Mouse (Mus musculus) brain, adult 2 months (tissue): Measurements from ENCODE around the gene Nagk.
"Not testable (repeated sequence)": the region's sequence is repeated elsewhere in the genome, so short reads cannot be mapped to it uniquely, and the experiment has no call there.

Experiments used
- DNase-seq: peaks from one replicate; pipeline ENCODE4 v3.0.0; 2011; ENCODE audit warnings: low read depth, low spot score

Gene Nagk

DNA sequence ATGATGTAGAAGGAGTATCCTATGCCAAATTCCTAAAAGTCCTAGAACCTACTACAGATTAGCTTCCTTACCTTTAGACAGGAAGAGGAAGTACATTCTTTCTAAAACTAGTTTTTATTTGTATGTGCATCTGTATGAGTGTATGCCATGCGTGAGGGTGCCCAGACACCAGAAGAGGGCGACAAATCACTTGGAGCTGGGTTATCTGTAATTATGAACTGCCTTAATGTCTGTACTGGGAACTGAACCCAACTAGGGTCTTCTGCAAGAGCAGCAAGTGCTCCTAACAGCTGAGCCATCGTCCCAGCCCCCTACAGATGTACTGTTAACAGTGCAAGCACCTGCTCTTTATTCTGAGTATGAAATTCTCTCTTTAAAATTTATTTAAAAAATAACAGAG lies 21.0 kb downstream of the Nagk start:
- no peak for DNase-seq

DNA sequence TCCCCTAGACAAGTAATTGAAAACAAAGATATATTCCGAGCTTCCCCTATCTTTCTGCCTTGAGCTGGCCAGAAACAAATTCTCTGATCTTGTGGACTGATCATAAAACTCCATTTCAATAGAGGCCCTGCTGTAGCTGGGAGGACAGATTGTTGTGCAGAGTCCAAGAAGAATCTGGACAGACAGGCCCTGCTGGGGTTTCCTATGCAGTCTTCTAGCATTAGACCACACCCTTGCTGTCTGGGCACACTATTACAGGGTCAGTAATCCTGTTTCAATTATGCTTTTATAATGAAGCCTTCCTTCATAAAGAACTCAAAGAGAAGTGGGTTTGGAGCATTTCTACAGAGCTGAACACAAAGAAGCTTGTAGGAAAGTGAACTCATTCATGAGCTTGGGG lies 24.2 kb downstream of the Nagk start:
- no peak for DNase-seq

DNA sequence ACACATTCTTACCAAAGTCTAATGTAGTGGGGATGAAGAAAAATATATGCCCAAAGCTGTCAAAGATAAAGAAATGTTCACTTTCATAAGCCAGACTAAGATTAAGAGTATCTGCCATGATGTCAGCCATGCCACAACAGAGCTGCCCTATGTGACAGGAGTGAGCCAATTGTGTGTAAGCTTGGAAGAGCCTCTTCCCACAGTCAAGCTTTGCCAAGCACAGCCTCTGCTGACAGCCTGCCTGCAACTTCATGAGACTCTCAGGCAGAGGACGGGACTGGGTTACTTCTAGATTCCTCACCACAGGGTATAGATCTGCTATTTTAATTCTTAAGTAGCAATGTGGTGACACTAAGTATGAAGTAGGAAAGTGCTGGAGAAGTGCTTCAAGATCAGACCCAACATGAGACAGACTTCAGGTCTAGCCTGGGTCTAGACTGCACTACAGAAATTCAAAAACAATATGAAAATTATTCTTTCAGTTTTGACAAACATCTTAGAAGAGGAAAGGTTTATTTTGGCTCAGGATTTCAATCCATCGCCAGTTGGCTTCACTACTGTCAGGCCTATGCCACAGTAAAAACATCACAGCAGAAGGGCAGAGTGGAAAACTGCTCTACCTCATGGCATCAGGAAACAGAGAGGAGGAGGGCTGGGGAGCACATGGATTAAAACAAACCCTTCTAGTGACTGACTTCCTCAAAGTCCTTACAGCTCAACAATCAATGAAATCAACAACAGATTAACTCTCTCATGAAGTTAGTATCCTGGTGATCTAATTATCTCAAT lies 26.1 kb downstream of the Nagk start:
- DNase-seq = peak; percentile 36

- DNase-seq = no peak
Measured at GRCm38 (mm10) chr6:83821856-83822255, 27.1 kb downstream of the Nagk start.

GRCm38 (mm10) chr6:83830941-83831605 lies 36.3 kb downstream of the Nagk start:
- DNase-seq = peak; percentile 75

GRCm38 (mm10) chr6:83831606-83832123 lies 36.9 kb downstream of the Nagk start, which contains the start of gene Paip2b:
Gene Paip2b, minus strand, starts transcription at chr6:83831741.
- peak; percentile 100 for DNase-seq

DNA sequence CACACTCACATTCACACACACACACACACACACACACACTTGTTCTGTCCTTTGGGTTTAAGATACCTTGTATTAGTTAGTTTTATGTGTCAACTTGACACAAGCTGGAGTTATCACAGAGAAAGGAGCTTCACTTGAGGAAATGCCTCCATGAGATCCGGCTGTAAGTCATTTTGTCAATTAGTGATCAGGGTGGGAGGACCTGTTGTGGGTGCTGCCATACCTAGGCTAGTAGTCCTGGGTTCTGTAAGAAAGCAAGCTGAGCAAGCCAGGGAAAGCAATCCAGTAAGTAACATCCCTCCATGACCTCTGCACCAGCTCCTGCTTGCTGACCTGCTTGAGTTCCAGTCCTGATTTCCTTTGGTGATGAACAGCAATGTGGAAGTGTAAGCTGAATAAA lies 37.6 kb downstream of the Nagk start:
- DNase-seq = not testable (repeated sequence)

DNA sequence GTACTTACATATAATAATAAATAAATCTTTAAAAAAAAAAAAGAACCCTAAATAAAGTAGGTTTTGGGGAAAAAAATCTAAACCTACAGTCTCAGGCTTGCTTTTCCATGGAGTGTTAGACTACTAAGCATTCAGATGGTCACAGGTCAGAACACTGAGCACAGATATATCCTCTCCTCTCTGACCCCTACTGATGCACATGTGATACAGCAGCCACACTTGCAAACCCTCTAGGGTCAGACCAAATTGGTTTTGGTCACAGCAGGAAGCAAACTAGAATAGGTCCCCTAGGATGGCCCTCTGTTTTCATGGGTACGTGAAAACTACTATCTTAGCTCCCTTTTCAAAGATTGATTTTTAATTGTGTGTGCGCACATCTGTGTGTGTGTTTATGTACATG lies 42.0 kb downstream of the Nagk start:
- no peak for DNase-seq

DNA sequence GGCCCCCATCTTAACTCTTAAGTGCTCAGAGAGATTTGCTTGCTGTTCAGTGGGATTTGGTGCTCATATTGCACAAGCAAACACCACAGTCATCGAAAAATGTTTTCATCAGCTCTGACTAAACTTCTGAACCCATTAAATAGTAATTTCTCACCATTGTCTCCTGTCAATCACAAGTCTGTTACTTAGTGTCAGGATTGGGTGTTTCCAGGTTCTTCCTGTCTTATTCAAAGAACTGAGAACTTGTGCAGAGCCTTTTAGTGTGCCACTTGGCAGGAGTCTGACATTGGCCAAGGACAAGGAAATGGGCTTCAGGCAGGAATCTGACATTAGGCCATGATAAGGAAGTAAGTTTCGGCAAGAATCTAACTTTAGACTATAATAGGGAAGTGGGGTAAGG lies 43.3 kb downstream of the Nagk start:
- no peak for DNase-seq

GRCm38 (mm10) chr6:83840086-83840485 lies 45.3 kb downstream of the Nagk start:
- DNase-seq = no peak

DNA sequence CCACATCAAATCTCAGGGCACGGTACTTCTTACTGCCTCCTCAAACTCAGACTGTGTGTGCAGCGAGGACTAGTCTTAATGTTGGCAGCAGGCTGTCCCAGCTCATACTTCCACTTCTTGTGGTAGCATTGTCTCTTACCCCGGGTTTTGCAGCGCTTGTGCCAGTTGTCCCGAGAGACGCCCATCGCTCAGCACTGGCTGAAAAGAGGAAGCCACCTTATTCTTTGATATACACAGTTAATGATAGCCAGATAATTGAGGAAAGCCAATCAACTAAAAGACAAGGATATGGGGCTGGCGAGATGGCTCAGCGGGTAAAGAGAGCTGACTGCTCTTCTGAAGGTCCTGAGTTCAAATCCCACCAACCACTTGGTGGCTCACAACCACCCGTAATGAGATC lies 50.1 kb downstream of the Nagk start:
- no peak for DNase-seq

GRCm38 (mm10) chr6:83846141-83846540 lies 51.4 kb downstream of the Nagk start:
- no peak for DNase-seq

DNA sequence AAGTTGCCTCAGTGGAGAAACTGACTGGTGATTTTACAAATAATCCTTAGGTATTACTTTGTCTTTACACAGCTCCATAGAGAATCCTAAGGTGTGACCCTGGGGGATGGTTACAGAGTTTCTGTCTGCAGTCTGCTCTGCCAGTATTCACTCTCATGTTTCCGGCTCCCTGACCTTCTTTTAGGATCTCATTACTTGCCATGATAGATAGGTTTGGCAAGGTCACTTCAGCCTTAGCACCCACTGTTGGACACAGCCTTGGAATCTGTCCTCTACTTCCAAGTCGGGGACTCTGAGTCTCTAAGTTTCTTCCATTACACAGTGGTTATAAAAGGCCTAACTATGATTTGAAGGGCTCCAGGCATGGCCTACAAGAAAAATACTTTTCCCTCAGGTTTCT lies 54.7 kb downstream of the Nagk start:
- DNase-seq = no peak
